Mouse (Mus musculus): ENCODE data around the gene Cadm2.

Cadm2 gene

GRCm38 (mm10) chr16:66706476-66706875 is 914.2 kb downstream of the Cadm2 start:
- Histone ChIP-seq H3K27me3 (ENCODE audit: control insufficient read depth, insufficient read depth, low read length, poor library complexity, severe bottlenecking) (no peaks in the 10 kb centered on the region), H3K36me3 (ENCODE audit: control insufficient read depth, insufficient read depth, low read length, poor library complexity, severe bottlenecking) (no peaks in the 10 kb centered on the region)
- DNase-seq (ENCODE audit: low read depth, low spot score): no peak

DNA sequence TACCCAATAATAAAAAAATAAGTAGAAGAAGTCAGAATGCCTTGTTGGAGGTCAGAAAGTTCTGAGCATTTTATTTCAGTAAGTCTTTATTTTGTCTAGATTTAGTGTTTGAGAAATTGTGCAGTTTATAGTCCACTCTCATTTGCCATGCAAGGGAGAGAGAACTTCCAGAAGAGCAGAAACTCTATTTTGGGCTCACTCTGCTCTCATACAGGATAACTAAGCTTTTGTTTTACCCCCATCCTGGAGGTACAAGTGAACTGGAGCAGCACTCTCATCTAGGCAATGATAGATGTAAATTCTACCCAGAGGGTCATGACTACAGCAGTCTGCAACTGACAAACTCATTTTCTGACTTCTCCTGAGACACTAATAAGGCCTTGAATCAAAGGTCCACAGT is 925.9 kb downstream of the Cadm2 start:
- no peak for DNase-seq (ENCODE audit: low read depth, low spot score)
- Histone ChIP-seq H3K27me3 (ENCODE audit: control insufficient read depth, insufficient read depth, low read length, poor library complexity, severe bottlenecking) (no peaks in the 10 kb centered on the region), H3K36me3 (ENCODE audit: control insufficient read depth, insufficient read depth, low read length, poor library complexity, severe bottlenecking) (no peaks in the 10 kb centered on the region)

GRCm38 (mm10) chr16:66677241-66677640 is 943.5 kb downstream of the Cadm2 start:
- Histone ChIP-seq H3K36me3 (ENCODE audit: control insufficient read depth, insufficient read depth, low read length, poor library complexity, severe bottlenecking) (no peaks in the 10 kb centered on the region), H3K27me3 (ENCODE audit: control insufficient read depth, insufficient read depth, low read length, poor library complexity, severe bottlenecking) (no peaks in the 10 kb centered on the region)
- no peak for DNase-seq (ENCODE audit: low read depth, low spot score)

DNA sequence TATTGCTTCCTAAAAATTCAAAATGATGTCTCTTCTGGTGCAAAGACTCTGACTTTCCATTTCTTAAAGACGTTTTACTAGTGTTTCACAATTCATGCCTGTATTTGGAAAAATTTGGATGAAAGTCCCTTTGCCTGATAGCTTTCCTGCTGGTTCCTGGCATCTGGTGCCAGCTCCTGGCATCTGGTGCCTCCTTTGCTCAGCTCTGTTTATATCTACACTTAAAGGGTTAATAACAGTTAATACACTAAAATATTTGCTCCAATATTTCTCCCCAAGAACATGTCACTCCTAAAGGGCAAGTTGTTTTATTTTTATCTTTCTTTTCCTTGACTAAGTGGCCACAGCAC is 969.7 kb downstream of the Cadm2 start:
- Histone ChIP-seq H3K27me3 (ENCODE audit: control insufficient read depth, insufficient read depth, low read length, poor library complexity, severe bottlenecking) (no peaks in the 10 kb centered on the region), H3K36me3 (ENCODE audit: control insufficient read depth, insufficient read depth, low read length, poor library complexity, severe bottlenecking) (no peaks in the 10 kb centered on the region)
- DNase-seq (ENCODE audit: low read depth, low spot score): no peak

DNA sequence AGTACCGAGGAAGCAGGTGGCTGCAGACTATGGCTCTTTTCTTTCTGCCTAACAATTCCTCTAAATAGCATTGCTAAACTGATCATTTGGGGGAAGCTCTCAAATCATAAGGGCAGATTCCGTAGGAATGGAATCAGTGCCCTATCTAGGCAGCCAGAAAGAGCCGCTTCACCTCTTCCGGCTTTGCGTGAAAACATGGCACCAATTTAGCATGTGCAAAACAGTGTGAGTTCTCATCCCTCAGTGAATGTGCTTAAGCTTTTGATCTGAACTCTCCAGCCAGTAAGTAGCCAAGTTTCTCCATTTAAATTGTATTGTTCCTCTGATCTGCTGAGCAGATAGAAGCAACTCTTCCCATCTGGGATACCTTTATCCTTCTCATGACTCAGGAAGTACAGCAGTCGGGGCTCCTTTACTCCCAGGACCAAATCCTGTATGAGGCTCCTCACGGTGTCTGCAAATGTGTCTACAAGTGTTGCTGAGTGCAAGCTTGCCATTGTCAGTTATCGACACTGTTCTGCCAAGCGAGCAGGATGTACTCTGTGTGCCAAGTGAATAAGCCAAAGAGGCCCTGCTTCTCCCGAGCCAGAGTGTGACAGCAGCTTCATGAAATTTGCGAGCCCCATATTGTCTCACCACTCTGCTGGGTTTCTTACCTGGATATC is 970.2 kb downstream of the Cadm2 start:
- H3K27me3 ChIP-seq (ENCODE audit: control insufficient read depth, insufficient read depth, low read length, poor library complexity, severe bottlenecking): no peaks in the 10 kb centered on the region
- H3K36me3 ChIP-seq (ENCODE audit: control insufficient read depth, insufficient read depth, low read length, poor library complexity, severe bottlenecking): no peaks in the 10 kb centered on the region
- DNase-seq (ENCODE audit: low read depth, low spot score): no peak

GRCm38 (mm10) chr16:66647798-66648197 is 972.9 kb downstream of the Cadm2 start:
- Histone ChIP-seq H3K36me3 (ENCODE audit: control insufficient read depth, insufficient read depth, low read length, poor library complexity, severe bottlenecking) (no peaks in the 10 kb centered on the region), H3K27me3 (ENCODE audit: control insufficient read depth, insufficient read depth, low read length, poor library complexity, severe bottlenecking) (no peaks in the 10 kb centered on the region)
- no peak for DNase-seq (ENCODE audit: low read depth, low spot score)

DNA sequence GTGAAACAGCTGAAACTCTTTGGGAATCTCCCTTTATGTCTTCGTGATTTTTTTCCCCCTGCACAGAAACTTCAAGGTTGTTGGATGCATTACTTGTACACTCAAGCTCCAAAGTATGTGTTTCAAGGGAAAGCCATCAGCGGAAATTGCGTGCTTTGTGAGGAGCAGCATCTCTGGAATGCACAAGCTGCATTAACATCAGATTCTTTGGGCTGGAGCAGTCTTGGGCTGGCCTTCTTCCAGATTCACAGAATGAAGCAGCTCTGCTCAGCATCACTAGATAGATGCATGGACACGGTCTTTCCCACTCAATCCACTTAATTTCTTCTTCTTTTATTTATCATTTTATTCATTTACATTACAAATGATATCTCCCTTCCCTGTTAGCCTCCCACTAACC is 977.1 kb downstream of the Cadm2 start:
- Histone ChIP-seq H3K27me3 (ENCODE audit: control insufficient read depth, insufficient read depth, low read length, poor library complexity, severe bottlenecking) (no peaks in the 10 kb centered on the region), H3K36me3 (ENCODE audit: control insufficient read depth, insufficient read depth, low read length, poor library complexity, severe bottlenecking) (no peaks in the 10 kb centered on the region)
- no peak for DNase-seq (ENCODE audit: low read depth, low spot score)

DNA sequence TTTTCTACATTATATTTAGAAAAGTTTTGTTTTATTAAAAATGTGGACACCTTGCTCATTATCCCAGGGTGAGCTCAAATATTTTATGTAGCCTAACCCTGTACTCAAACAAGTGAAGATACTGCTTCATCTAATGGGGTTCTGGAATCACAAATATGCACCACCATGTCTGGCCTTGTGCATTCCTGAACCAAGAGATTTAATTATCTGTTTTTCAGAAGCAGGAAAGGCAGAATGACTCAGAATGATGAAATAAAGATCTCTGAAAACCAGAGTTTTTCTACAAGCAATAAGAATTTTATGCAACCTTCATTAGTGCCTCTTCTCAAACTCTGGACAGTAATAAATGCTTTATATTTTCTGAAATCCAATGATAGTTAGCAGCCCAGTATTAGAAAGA is 993.2 kb downstream of the Cadm2 start:
- Histone ChIP-seq H3K27me3 (ENCODE audit: control insufficient read depth, insufficient read depth, low read length, poor library complexity, severe bottlenecking) (no peaks in the 10 kb centered on the region), H3K36me3 (ENCODE audit: control insufficient read depth, insufficient read depth, low read length, poor library complexity, severe bottlenecking) (no peaks in the 10 kb centered on the region)
- no peak for DNase-seq (ENCODE audit: low read depth, low spot score)

DNA sequence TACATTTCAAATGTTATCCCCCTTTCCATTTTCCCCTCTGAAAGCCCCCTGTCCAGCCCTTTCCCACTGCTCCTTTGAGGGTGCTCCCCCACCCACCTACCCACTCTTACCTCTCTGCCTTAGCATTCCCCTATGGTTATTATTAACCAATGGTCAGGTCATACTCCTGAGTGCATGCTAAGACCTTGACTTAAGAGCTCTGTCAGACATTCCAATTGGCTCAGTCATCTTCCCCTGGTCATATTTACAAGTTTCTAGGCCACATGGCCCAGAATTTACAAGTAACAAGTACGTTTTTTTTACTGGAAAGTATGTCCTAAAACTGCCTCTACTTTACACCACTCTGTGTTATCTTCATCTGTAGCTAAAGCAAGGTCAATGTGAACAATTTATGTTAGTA is 998.3 kb downstream of the Cadm2 start:
- Histone ChIP-seq H3K27me3 (ENCODE audit: control insufficient read depth, insufficient read depth, low read length, poor library complexity, severe bottlenecking) (no peaks in the 10 kb centered on the region), H3K36me3 (ENCODE audit: control insufficient read depth, insufficient read depth, low read length, poor library complexity, severe bottlenecking) (no peaks in the 10 kb centered on the region)
- DNase-seq (ENCODE audit: low read depth, low spot score): no peak

GRCm38 (mm10) chr16:66612624-66613023 is 1008.1 kb downstream of the Cadm2 start:
- no peak for DNase-seq (ENCODE audit: low read depth, low spot score)
- Histone ChIP-seq H3K36me3 (ENCODE audit: control insufficient read depth, insufficient read depth, low read length, poor library complexity, severe bottlenecking) (no peaks in the 10 kb centered on the region), H3K27me3 (ENCODE audit: control insufficient read depth, insufficient read depth, low read length, poor library complexity, severe bottlenecking) (no peaks in the 10 kb centered on the region)
